Mouse (Mus musculus) kidney, adult 11 months (tissue): ENCODE measurements around the gene Sh2d6.

ENCODE experiments used
- DNase-seq: peaks from one replicate; pipeline ENCODE4 v3.0.0; 2022

Sh2d6 gene

GRCm38 (mm10) chr6:72521607-72522006, at the start of gene Sh2d6:
TSS of gene Sh2d6 (minus strand) at chr6:72521707.
- DNase-seq: no peak

- no peak for DNase-seq
Observed at GRCm38 (mm10) chr6:72570644-72571397, 49.3 kb upstream of the Sh2d6 start.

GRCm38 (mm10) chr6:72568736-72569135, 47.2 kb upstream of the Sh2d6 start:
- DNase-seq: no peak

GRCm38 (mm10) chr6:72567508-72567907, 46.0 kb upstream of the Sh2d6 start:
- DNase-seq: peak; percentile 76

- DNase-seq: peak; percentile 80
Observed at GRCm38 (mm10) chr6:72566044-72566443, 44.5 kb upstream of the Sh2d6 start.

GRCm38 (mm10) chr6:72565506-72565905, 44.0 kb upstream of the Sh2d6 start:
- DNase-seq: no peak

GRCm38 (mm10) chr6:72562894-72563293, 41.4 kb upstream of the Sh2d6 start:
- DNase-seq: peak; percentile 61

- DNase-seq: no peak
Observed at GRCm38 (mm10) chr6:72562486-72562885, 41.0 kb upstream of the Sh2d6 start.

GRCm38 (mm10) chr6:72560801-72561200, 39.3 kb upstream of the Sh2d6 start:
- DNase-seq: no peak

GRCm38 (mm10) chr6:72553079-72553412, 31.5 kb upstream of the Sh2d6 start:
- DNase-seq: no peak

GRCm38 (mm10) chr6:72552171-72553078, 30.9 kb upstream of the Sh2d6 start:
- peak; percentile 69 for DNase-seq

- no peak for DNase-seq
Observed at GRCm38 (mm10) chr6:72550503-72551100, 29.1 kb upstream of the Sh2d6 start.

- DNase-seq: no peak
Observed at GRCm38 (mm10) chr6:72550025-72550424, 28.5 kb upstream of the Sh2d6 start.

GRCm38 (mm10) chr6:72549041-72549580, 27.6 kb upstream of the Sh2d6 start:
- DNase-seq: no peak

GRCm38 (mm10) chr6:72547862-72548261, 26.4 kb upstream of the Sh2d6 start:
- no peak for DNase-seq

- no peak for DNase-seq
Observed at GRCm38 (mm10) chr6:72547121-72547520, 25.6 kb upstream of the Sh2d6 start.

GRCm38 (mm10) chr6:72545377-72545776, 23.9 kb upstream of the Sh2d6 start:
- no peak for DNase-seq

GRCm38 (mm10) chr6:72544283-72544987, 22.9 kb upstream of the Sh2d6 start, which contains the start of gene Capg:
TSS of gene Capg (plus strand) at chr6:72544391.
- DNase-seq: peak; percentile 53

GRCm38 (mm10) chr6:72543265-72543850, 21.9 kb upstream of the Sh2d6 start:
- DNase-seq: peak; percentile 42

- peak; percentile 95 for DNase-seq
Observed at GRCm38 (mm10) chr6:72538562-72539031, 17.1 kb upstream of the Sh2d6 start.

- no peak for DNase-seq
Observed at GRCm38 (mm10) chr6:72537998-72538500, 16.5 kb upstream of the Sh2d6 start.

- peak; percentile 70 for DNase-seq
Observed at GRCm38 (mm10) chr6:72535165-72535564, 13.7 kb upstream of the Sh2d6 start.
